Mouse (Mus musculus) neutrophil, adult 5-6 weeks (primary cell): Measurements from ENCODE around the gene Rhot2. TPM values are rescaled to one million over a fixed set of nuclear protein-coding genes. Genes with fewer than 3 reads are reported as not detected.

Source experiments
- ATAC-seq: fragments of 151-379, 151-347 bp; 2 replicates; pipeline ENCODE4 v1.8.0; 2017; ENCODE audit warnings: mild to moderate bottlenecking, moderate TSS enrichment; ENCODE audit not compliant: insufficient number of reproducible peaks, poor library complexity, low FRiP score, severe bottlenecking; ENCODE audit errors: extremely low read depth
- total RNA-seq: library from RNA; stranded (forward); fragments of 200-1000 nt; gene quantifications from 2 replicates; pipeline ENCODE4 v1.2.3, GENCODE M21; 2017

Gene Rhot2
- total RNA-seq, 1 experiment from 2014 or later: 34.6 TPM

DNA sequence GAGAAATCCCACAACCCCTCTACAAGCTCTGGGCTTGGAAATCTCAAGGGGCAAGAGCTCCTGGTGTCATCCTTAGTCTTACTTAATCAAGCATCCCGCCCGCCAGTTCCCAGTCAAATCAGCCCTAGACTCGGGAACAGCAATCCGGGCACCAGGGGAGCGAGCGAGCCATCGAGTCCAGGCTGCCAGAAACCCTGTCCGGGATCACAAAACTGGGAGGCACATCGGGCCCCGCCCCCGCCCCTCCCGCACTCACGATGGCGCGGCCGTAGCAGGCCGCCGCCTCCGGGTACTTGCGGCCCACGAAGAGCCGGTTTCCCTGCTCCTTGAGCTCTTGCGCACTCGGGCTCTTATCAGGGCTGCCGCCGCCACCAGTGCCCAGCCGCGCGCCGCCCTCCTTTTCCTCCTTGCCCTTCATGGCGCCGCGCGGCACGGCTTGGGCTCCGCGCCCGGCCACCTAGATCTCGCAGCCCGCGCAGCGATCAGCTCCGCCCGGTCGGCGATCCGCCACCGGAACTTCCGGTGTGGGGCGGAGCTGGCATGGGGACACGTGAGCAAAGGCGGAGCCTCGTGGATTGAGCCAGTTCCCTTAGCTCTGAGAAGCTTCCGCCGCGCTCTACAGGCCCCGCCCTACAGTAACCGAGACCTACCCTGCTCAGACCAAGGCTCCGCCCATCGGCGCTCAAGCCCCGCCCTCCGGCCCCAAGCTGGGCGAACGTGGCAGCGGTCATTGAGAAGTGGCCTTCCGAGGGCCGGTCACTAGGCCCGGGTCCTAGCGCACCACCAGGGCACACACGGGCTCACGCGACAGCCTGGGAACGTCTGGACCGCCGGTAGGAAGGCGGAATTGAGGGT, 12.0 kb downstream of the Rhot2 start:
- ATAC-seq: peak; percentile 89

DNA sequence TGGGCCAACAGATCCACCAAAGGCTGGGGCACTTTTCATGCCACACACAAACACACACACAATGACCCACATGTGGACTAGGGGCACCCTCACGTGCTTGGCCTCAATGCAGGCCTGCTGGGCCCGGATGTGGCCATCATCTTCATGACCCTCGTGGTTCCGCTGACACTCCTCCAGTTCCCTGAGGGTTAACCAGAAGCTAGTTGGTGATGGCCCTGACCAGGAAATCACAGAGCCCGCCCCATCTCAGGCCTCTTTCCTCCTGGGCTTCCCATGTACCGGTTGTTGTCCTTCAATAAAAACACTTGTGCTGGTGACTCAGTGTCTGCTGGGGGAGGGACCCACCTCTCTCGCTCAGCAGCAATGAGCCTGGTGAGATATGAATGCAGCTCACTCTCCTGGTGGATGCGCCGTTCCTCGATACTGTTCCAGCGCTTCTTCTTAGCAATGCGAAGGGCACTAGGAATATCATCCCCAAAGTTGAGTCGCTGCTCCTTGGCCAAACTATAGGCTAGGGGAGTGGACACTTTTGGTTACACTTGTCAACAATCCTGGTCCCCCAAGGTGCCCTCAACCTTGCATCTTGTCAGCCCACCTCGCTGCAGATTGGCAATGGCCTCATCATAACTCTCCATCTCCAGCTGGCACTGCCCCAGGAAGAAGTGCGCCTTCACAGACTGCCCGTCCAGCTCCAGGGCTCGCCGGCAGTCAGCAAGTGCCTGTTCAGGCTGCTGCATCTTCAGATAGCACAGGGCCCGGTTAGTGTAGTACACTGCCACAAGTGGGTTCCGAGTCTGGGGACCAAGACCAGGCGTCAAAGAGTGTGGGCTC, 13.0 kb downstream of the Rhot2 start:
- ATAC-seq: no peak

DNA sequence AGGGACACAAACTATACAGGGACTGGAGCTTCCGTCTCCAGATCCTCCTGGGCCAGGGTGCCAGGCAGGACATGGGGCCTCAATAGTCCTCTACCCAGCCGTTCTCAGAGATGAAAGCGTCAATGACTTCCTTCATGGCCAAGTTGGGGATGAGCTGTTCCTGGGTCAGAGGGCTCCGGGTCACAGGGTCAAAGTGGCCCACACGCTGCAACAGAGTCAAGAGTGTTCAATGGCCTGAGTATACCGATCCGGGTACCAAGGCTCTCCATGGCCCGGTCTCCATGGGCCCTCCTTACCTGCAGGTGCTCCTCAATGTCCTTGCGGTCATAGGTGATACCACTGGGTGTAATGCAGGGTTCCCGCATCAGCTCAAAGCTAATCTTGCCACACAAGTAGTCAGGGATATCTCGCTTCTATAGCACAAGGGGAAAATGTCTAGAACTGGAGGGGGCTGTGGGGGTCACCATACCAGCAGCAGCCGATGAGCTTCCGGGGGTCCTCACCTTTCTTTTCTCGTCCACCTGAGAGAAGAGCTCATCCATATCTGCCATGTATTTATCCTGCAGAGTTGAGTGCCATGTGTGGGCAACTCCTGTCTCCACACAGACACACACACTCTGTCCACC, 13.7 kb downstream of the Rhot2 start:
- ATAC-seq: no peak

DNA sequence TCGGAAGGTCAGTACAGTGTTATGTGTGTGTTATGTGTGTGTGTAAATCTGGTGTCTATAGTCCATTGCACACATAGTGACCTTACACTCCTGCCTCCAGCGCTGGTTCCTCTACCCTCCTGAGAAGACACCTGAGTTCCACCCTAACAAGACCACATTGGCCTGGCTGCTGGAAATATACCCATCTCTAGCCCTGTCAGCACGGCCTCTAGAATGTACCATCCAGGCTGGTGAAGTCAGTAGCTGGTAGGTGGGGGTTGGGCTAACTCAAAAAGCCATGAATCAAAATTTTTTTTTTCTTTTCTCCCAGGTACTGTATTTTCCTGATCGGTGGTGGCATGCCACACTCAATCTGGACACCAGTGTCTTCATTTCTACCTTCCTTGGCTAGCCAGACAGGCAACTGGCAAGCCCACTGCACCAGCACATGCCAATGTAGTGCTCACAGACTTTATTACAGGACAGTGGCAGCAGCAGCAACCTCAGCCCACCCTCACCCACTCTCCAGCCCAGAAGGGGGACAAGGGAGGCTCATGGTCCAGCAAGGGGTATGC, 14.4 kb downstream of the Rhot2 start:
- no peak for ATAC-seq

DNA sequence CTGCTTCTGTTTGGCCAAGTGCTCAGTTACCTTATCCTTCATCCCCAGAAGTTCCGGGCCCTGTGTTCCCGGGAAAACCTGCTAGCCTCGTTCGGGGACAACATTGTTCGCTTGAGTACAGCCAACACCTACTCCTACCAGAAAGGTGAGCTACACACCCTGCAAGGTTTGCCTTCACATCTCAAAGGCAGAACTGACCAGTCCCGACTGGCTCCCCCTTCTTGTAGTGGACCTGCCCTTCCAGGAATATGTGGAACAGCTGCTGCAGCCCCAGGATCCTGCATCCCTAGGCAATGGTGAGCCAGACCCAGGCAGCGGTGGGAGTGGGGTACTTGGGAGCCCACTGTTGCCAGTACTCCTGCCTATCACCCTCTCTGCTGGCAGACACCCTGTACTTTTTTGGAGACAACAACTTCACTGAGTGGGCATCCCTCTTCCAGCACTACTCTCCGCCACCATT, 15.1 kb downstream of the Rhot2 start:
- no peak for ATAC-seq

DNA sequence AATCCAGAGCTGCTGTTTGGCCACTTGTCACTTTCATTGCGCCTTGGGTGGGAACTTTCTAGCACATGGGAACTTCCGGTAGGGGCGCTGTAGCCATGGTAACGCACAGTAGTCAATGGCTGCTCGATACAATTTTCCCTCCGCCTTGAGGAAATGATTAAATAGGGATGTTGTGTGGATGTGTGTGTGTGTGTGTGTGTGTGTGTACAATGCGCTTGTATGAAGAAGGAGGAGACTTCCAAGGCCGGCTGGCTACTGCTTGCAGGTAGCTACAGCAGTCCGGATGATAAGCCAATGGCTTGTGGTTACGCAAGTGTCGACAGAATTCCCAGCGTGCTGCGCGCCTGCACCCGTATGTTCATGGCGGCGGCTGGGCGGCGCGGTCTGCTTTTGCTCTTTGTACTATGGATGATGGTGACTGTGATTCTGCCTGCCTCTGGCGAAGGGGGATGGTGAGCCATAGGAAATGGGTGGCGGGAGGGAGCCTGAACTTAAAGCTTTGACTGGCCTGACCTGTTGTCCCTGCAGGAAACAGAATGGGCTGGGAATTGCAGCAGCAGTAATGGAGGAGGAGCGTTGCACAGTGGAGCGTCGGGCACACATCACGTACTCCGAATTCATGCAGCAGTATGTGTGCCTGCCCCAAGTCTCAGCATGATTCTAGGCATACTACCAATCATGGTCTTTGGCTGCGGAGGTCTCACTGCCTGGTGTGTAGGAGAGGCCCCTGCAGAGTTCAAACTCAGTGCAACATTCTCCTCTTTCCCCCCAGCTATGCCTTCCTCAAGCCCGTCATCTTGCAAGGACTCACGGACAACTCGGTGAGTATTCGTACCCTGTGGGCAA, 15.7 kb downstream of the Rhot2 start, which contains the start of gene Jmjd8:
Jmjd8 (plus strand) TSS at position 156 of the 846 bp plus-strand sequence.
- ATAC-seq: no peak

GRCm38 (mm10) chr17:25828223-25828594, 16.4 kb downstream of the Rhot2 start:
- ATAC-seq: no peak

- no peak for ATAC-seq
These were observed 17.0 kb downstream of the Rhot2 start for GRCm38 (mm10) chr17:25827546-25828222.

GRCm38 (mm10) chr17:25827011-25827410, 17.6 kb downstream of the Rhot2 start:
- no peak for ATAC-seq

DNA sequence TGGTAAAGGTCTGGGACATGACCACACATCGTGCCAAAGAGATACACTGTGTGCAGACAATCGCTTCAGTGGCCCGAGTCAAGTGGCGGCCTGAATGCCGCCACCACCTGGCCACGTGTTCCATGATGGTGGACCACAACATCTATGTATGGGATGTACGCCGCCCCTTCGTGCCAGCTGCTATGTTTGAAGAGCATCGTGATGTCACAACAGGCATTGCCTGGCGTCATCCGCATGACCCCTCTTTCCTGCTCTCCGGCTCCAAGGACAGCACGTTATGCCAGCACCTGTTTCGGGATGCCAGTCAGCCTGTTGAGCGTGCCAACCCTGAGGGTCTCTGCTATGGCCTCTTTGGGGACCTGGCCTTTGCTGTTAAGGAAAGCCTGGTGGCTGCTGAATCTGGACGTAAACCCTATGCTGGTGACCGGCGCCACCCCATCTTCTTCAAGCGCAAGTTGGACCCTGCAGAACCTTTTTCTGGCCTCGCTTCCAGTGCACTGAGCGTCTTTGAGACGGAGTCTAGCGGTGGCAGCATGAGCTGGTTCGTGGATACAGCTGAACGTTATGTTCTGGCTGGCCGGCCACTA, 18.6 kb downstream of the Rhot2 start:
- no peak for ATAC-seq

DNA sequence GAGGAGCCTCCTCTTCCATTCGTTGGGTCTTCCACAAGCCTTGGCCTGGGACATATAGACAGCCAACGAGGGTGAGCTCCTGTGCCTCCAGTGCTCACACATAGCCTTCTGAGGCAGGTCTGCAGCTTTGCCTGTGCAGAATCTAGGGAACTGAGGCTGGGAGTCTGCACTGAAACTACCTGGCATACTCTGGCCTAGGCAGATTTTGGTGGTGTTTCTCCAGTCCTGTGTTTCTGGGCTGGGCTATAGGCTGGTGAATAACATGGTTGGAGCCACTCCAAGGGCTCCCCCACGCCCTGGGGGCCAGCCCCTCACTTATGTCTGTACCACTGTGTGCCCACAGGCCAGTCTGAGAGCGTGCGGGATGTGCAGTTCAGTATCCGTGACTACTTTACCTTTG, 19.3 kb downstream of the Rhot2 start:
- no peak for ATAC-seq

DNA sequence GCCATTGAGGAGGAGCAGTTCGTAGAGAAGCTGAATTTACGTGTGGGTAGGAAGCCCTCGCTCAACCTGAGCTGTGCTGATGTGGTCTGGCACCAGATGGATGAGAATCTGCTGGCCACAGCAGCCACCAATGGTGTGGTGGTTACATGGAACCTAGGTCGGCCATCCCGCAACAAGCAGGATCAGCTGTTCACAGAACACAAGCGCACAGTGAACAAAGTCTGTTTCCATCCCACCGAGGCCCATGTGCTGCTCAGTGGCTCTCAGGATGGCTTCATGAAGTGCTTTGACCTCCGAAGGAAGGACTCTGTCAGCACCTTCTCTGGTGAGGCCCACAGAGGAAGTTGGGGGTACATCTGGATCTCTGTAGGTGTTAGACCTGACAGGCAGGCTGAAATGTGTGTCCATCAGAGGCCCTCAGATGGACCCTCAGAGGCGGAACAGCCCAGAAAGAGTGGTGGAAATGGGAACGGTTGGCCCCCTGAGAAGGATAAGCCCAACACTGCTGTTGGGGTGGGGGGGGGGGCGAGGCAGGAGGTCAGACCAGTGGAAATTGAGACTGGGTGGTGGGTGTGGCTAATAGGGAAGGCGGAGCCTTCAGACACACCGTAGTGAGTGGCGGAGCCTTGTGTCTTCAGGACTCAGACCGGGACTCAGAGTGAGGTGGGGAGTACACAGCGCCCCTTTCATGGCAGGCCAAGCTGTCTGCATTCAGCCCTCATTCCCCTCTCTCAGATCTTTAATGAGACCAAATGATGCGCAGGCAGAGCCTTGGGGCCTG, 20.1 kb downstream of the Rhot2 start:
- no peak for ATAC-seq

DNA sequence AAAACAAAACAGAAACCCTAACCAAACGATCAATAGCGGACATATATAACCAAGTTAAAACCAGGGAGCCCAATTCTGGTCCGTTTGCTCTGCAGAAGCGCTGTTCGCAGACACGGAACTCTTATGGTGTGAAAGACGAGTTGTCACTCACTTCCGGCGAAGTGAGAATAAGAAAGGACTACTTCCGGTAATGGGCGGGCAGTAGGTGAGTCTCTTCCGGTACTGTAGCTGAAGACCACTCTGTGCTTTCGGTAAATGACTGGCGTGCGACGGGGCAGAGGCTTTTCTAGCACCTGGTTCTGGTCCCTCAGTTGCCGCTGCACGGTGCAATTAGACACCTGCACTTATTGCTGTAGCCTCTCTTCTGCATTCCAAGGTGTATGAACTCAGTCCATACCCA, 21.2 kb downstream of the Rhot2 start, which contains the start of gene Wdr24:
Wdr24 (plus strand) TSS at position 176 of the 400 bp plus-strand sequence.
- peak; percentile 76 for ATAC-seq

GRCm38 (mm10) chr17:25818851-25819780, 25.5 kb downstream of the Rhot2 start:
- no peak for ATAC-seq

GRCm38 (mm10) chr17:25817662-25818061, 27.0 kb downstream of the Rhot2 start:
- ATAC-seq: no peak

GRCm38 (mm10) chr17:25813471-25813870, 31.2 kb downstream of the Rhot2 start:
- ATAC-seq: peak; percentile 54
